Mouse (Mus musculus): ENCODE measurements around the gene Gm10229.
"Not testable (repeated sequence)": the region's sequence is repeated elsewhere in the genome, so short reads cannot be mapped to it uniquely, and the experiment has no call there.

- TF ChIP-seq EP300 (optimal IDR thresholded peaks at IDR 0.05); CTCF (IDR thresholded peaks at IDR 0.05; ENCODE audit: low read depth): not testable (repeated sequence)
These were observed 16.3 kb downstream of the Gm10229 start, which contains the start of gene Krtap6-1 for GRCm38 (mm10) chr16:89031399-89031798.

Measured in stomach, postnatal 0 days (tissue).